Mouse (Mus musculus): Measurements from ENCODE around the gene Zbp1. TPM values are rescaled to one million over a fixed set of nuclear protein-coding genes. Genes with fewer than 3 reads are reported as not detected.

The Zbp1 gene
- total and polyA plus RNA-seq, 2 experiments from 2014 or later = 0.44 to 0.52 TPM

DNA sequence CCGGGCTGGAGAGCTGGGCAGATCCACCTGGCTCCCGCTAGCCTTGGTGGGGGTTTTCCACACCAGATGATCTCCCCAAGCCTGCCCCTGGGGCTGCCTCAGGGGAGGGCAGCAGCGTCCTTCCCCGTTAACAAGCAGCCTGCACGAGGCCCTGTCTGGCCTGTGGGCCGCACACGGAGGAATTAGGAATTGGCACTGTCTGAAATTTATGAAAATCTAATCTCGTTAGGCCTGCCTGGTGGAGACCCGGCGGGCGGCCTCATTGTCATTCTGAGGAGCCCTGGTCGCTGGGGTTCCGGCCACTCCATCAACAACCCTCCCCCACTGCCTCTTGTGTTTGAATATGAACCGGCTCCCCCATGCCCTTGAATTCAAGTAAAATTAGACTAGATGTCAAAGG, 19.8 kb upstream of the Zbp1 start:
- Histone ChIP-seq H3K9ac (no peak overlapping the region), H3K36me3 (ENCODE audit: insufficient read depth) (peaks cover 2% of the 10 kb centered on the region; the same call in 1 of the 2 replicates), H3K9me3 (ENCODE audit: low read length) (no peaks in the 10 kb centered on the region), H3K27me3 (ENCODE audit: insufficient read depth, low read length) (no peaks in the 10 kb centered on the region), H3K27ac (ENCODE audit: low read depth, low read length) (no peak overlapping the region), H3K4me3 (ENCODE audit: low read depth, low read length) (no peak overlapping the region), H3K4me2 (ENCODE audit: low read depth) (no peak overlapping the region), H3K4me1 (ENCODE audit: insufficient read depth) (peaks cover 9% of the 10 kb centered on the region)
- no peak for TF ChIP-seq CTCF (IDR thresholded peaks at IDR 0.05; ENCODE audit: low read depth)
- DNase-seq = no peak
- WGBS = 13% methylated on average over 14 of the region's 14 CpGs
- ATAC-seq = no peak; the same call in 1 of the 2 replicates

DNA sequence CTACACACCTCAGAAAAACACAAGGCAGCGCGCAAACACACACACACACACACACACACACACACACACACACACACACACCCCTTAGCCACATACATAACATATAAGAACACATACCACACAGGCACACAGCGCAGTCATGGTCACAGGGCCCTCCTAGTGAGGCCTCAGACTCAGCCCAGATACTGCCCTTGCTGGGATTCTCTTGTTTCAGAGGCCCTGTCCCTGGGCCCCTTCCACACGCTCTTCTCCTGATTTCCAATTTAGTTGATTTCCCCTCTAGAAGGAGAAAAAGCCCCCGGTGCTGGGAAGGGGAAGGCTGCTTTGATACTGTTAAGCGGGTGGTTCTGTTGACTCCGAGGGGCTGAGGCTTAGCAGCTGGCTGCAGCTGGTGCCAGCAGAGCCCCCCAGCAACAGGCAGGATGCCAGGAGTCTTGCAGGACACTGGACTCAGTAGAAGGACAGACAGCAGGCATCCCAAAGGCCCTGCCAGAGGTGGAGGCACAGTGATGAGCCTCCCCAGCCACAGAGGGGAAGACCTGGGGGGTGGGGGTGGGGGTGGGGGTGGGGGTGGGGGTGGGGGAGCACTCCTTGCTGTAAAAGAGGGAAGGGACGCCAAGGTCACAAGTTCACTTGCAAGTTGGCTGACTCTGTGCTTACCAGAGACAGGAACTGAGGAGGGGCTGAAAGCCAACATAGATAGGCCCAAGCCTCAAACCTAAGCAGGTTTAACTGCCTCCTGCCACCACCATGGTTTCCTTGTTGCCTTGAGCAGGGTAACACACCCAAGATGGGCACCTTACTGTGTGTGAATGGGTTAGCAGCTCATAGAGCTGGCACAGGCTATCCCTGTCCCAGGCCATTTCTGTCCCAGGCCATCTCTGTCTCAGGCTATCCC, 17.0 kb upstream of the Zbp1 start:
- H3K27me3 ChIP-seq (ENCODE audit: insufficient read depth, low read length) = no peaks in the 10 kb centered on the region
- WGBS = 49% methylated on average over 8 of the region's 8 CpGs
- no peak overlapping the region for H3K4me3 ChIP-seq (ENCODE audit: low read depth, low read length)
- no peak overlapping the region for H3K27ac ChIP-seq (ENCODE audit: low read depth, low read length)
- H3K4me1 ChIP-seq (ENCODE audit: insufficient read depth) = peaks cover 6% of the 10 kb centered on the region
- H3K36me3 ChIP-seq (ENCODE audit: insufficient read depth) = peaks cover 30% of the 10 kb centered on the region
- TF ChIP-seq CTCF (IDR thresholded peaks at IDR 0.05; ENCODE audit: low read depth) = no peak
- H3K9me3 ChIP-seq (ENCODE audit: low read length) = no peaks in the 10 kb centered on the region
- ATAC-seq = 0 out of 2 replicates have a peak, but pooled peaks have one; percentile 25
- DNase-seq = no peak
- H3K4me2 ChIP-seq (ENCODE audit: low read depth) = no peak overlapping the region
- H3K9ac ChIP-seq = no peak overlapping the region

DNA sequence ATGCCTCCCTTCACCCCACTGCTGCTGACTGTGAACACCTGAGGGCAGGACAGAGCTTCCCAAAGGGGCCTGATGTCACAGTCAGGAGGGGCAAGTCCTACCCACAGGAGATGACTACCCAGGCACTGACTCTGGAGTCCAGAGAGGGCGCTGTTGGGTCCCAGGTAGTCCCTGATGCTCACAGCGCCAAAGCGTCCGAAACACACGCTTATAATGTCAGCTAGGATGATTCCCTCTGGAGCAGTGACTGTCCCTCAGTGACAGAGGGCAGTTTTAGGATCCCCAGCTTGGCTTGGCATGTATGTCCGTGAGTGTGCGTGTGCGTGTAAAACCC, 14.0 kb upstream of the Zbp1 start:
- Histone ChIP-seq H3K4me3 (ENCODE audit: low read depth, low read length) (no peak overlapping the region), H3K27me3 (ENCODE audit: insufficient read depth, low read length) (no peaks in the 10 kb centered on the region), H3K4me2 (ENCODE audit: low read depth) (no peak overlapping the region), H3K4me1 (ENCODE audit: insufficient read depth) (no peaks in the 10 kb centered on the region), H3K9ac (no peak overlapping the region), H3K9me3 (ENCODE audit: low read length) (no peaks in the 10 kb centered on the region), H3K36me3 (ENCODE audit: insufficient read depth) (peaks cover 48% of the 10 kb centered on the region), H3K27ac (ENCODE audit: low read depth, low read length) (no peak overlapping the region)
- WGBS = 71% methylated on average over 8 of the region's 8 CpGs
- ATAC-seq (no peak), DNase-seq (no peak)
- TF ChIP-seq CTCF (IDR thresholded peaks at IDR 0.05; ENCODE audit: low read depth) = peak; percentile 49

DNA sequence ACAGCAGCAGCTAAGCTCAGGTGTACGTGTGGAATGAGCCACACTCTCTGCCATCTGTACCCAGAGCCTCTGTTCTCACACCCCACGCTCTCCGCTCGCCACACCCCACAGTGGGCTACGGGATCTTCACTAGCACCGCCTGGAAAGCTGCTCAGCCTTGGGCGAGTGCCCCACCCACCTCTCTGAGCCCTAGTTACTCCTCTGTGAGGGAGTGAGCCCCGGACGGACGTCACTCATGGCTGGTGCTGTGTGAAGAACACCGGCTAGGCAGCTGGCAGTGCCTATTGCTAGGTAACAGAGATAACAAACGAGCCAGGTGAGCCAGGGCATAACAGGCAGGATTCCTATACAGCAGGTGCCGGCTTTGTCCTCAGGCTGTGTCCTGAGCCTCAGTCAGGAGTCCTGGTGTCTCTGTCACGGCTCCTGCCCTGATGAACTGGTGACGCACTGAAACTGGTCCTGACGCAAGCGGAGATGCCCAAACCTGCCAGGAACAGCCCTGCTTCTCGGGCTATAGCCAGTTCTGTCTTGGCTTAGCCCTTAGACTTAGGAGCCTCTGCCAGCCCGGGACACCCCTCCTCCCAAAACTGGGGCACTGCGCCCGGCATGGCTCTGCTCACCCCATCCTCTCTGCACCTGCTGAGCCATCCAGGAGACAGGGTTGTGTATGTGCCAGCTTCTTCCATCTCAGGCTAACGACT, 13.5 kb upstream of the Zbp1 start:
- Histone ChIP-seq H3K4me2 (ENCODE audit: low read depth) (no peak overlapping the region), H3K27me3 (ENCODE audit: insufficient read depth, low read length) (no peaks in the 10 kb centered on the region), H3K9me3 (ENCODE audit: low read length) (no peaks in the 10 kb centered on the region), H3K36me3 (ENCODE audit: insufficient read depth) (peaks cover 51% of the 10 kb centered on the region), H3K4me1 (ENCODE audit: insufficient read depth) (no peaks in the 10 kb centered on the region), H3K27ac (ENCODE audit: low read depth, low read length) (no peak overlapping the region), H3K9ac (no peak overlapping the region), H3K4me3 (ENCODE audit: low read depth, low read length) (no peak overlapping the region)
- TF ChIP-seq CTCF (IDR thresholded peaks at IDR 0.05; ENCODE audit: low read depth) = no peak
- DNase-seq (peak; percentile 31), ATAC-seq (no peak)
- WGBS = 68% methylated on average over 22 of the region's 22 CpGs

DNA sequence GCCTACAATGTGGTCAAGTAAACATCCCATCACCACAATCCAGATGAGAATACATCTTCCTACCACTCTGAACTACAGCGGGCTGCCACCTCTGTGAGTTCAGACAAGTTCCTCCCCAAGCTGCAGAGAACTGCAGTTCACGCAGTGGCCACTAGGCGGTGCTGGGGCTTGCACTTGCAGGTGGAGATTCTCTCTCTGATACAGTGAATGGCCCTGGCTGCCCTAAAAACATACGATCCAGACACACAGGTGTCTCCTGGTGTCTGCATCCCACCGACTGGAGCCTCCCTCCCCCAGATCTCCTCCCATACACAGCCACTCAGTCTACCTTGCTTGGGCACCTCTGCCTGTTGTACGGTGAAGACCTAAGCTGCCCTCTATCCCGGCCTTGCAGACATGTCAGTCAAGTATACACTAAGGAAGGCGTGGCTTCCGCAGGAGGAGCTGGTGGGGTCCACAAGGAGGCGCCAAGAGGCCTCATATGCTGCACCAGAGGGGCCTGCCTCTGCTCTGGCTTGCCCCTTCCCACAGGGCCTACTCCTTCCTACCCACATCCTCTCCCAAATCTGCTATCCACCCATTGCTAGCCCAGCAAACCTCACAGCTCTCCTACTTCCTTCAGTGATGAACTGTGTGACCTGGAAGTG, 11.0 kb upstream of the Zbp1 start:
- DNase-seq (peak; percentile 94), ATAC-seq (peak; percentile 87)
- Histone ChIP-seq H3K9me3 (ENCODE audit: low read length) (no peaks in the 10 kb centered on the region), H3K27me3 (ENCODE audit: insufficient read depth, low read length) (no peaks in the 10 kb centered on the region), H3K27ac (ENCODE audit: low read depth, low read length) (no peak overlapping the region), H3K4me1 (ENCODE audit: insufficient read depth) (no peaks in the 10 kb centered on the region), H3K4me2 (ENCODE audit: low read depth) (no peak overlapping the region), H3K9ac (no peak overlapping the region), H3K36me3 (ENCODE audit: insufficient read depth) (peaks cover 51% of the 10 kb centered on the region), H3K4me3 (ENCODE audit: low read depth, low read length) (no peak overlapping the region)
- WGBS = 5% methylated on average over 10 of the region's 10 CpGs
- peak; percentile 97 for TF ChIP-seq CTCF (IDR thresholded peaks at IDR 0.05; ENCODE audit: low read depth)

DNA sequence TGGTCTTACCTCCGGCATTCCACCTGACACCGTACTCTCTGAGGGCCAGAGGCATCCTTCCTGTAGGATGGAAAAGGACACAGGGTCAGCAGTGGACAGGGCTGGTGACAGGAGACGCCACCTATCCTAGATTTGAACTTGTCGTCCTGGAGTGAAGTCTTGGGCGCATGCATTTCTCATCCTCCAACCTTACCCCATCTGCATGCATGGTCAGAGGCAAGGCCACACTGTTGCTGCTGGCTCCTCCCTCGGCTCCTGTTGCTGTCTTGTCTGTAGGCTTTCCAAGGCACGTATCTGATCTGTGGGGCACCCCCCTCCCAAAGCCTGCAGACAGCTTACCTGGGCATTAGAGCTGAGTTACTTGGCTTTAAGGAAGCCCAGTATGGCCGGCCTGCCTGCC, 9.8 kb upstream of the Zbp1 start:
- H3K36me3 ChIP-seq (ENCODE audit: insufficient read depth) = peaks cover 49% of the 10 kb centered on the region
- ATAC-seq (no peak), DNase-seq (no peak)
- no peak overlapping the region for H3K27ac ChIP-seq (ENCODE audit: low read depth, low read length)
- H3K4me2 ChIP-seq (ENCODE audit: low read depth) = no peak overlapping the region
- H3K9me3 ChIP-seq (ENCODE audit: low read length) = no peaks in the 10 kb centered on the region
- no peak overlapping the region for H3K4me3 ChIP-seq (ENCODE audit: low read depth, low read length)
- WGBS = 95% methylated on average over 8 of the region's 8 CpGs
- TF ChIP-seq CTCF (IDR thresholded peaks at IDR 0.05; ENCODE audit: low read depth) = no peak
- no peaks in the 10 kb centered on the region for H3K4me1 ChIP-seq (ENCODE audit: insufficient read depth)
- no peak overlapping the region for H3K9ac ChIP-seq
- no peaks in the 10 kb centered on the region for H3K27me3 ChIP-seq (ENCODE audit: insufficient read depth, low read length)

DNA sequence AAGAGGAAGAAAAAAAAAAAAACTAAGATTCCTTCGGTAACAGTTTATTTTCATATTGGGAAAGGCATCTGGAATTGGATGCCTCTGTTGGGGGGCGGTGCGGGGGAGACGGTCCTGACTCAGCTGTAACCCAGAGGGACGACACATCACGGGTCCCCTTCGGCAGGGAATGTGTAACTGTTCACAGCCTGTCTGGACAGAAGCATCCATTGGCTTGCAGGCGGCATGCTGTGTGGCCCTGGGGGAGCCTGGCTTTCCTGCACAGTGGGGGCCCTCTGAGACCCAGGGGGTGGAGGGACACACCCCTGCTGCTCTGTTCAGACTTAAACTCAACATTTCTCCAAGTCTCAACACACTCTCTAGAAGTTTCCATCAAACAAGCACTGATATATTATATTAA, 8.1 kb upstream of the Zbp1 start:
- no peak for ATAC-seq
- DNase-seq = no peak
- TF ChIP-seq CTCF (IDR thresholded peaks at IDR 0.05; ENCODE audit: low read depth) = no peak
- Histone ChIP-seq H3K27me3 (ENCODE audit: insufficient read depth, low read length) (no peaks in the 10 kb centered on the region), H3K9ac (no peak overlapping the region), H3K4me1 (ENCODE audit: insufficient read depth) (no peaks in the 10 kb centered on the region), H3K4me2 (ENCODE audit: low read depth) (no peak overlapping the region), H3K36me3 (ENCODE audit: insufficient read depth) (peaks cover 35% of the 10 kb centered on the region), H3K9me3 (ENCODE audit: low read length) (no peaks in the 10 kb centered on the region), H3K27ac (ENCODE audit: low read depth, low read length) (no peak overlapping the region), H3K4me3 (ENCODE audit: low read depth, low read length) (no peak overlapping the region)
- WGBS = 90% methylated on average over 8 of the region's 8 CpGs
